Mouse (Mus musculus): ENCODE measurements around the gene Mei1. TPM values are rescaled to one million over a fixed set of nuclear protein-coding genes. Genes with fewer than 3 reads are reported as not detected.

The Mei1 gene
- 0.05 TPM in 1 of 2 replicates, not detected in the other for polyA plus RNA-seq (2015; fragmentation: Nextera tagmentation; extraction: Ambion mirVana)

DNA sequence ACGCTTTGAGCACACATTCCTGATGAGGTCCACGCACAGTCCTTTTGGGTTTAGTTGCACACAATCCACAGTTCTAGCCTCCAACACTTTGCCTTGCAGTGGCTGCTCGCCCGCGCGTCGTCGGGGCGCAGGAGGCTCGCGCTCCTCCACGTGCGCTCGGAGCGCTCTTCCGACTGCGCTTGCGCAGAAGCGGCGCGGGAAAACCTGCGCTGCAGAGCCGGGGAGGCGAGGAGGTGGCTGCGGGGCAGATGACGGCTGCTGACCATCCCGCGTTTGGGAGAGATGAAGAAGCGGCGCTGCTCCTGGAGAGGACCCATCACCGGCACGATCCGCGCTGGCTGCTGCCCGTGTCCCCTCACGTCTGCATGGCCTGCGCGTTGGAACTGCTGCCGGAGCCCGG, at the start of gene Mei1:
Mei1 (plus strand) TSS at position 99 of the 400 bp plus-strand sequence.
- H3K27ac ChIP-seq (ENCODE audit: low read length): no peak within 1 kb of the TSS
- H3K4me3 ChIP-seq (ENCODE audit: low read depth, low read length): peak within 1 kb of the TSS; percentile 27
- H3K36me3 ChIP-seq (ENCODE audit: control insufficient read depth, insufficient read depth, low read length): no peaks in the 10 kb centered on the region
- no peaks in the 10 kb centered on the region; the same call in 1 of the 2 replicates for H3K4me1 ChIP-seq (ENCODE audit: control insufficient read depth, insufficient read depth, low read length)
- no peak for ATAC-seq
- H3K27me3 ChIP-seq (ENCODE audit: control insufficient read depth, insufficient read depth, low read depth, low read length): peaks cover 27% of the 10 kb centered on the region
- 19% methylated on average over 40 of the region's 40 CpGs for WGBS
- no peak within 1 kb of the TSS for H3K9ac ChIP-seq (ENCODE audit: low read depth, low read length)
- H3K4me2 ChIP-seq (ENCODE audit: low read length): peak within 1 kb of the TSS; percentile 54
- H3K9me3 ChIP-seq (replicated peaks; ENCODE audit: control insufficient read depth, low read length, poor library complexity, severe bottlenecking): no peaks in the 10 kb centered on the region

- H3K27ac ChIP-seq (ENCODE audit: low read length): no peak overlapping the region
- H3K4me3 ChIP-seq (ENCODE audit: low read depth, low read length): no peak overlapping the region
- H3K27me3 ChIP-seq (ENCODE audit: control insufficient read depth, insufficient read depth, low read depth, low read length): no peaks in the 10 kb centered on the region
- no peak for ATAC-seq
- 89% methylated on average over 13 of the region's 13 CpGs for WGBS
- H3K4me1 ChIP-seq (ENCODE audit: control insufficient read depth, insufficient read depth, low read length): no peaks in the 10 kb centered on the region
- peaks cover 25% of the 10 kb centered on the region for H3K36me3 ChIP-seq (ENCODE audit: control insufficient read depth, insufficient read depth, low read length)
- no peaks in the 10 kb centered on the region for H3K9me3 ChIP-seq (replicated peaks; ENCODE audit: control insufficient read depth, low read length, poor library complexity, severe bottlenecking)
- H3K4me2 ChIP-seq (ENCODE audit: low read length): no peak overlapping the region
- H3K9ac ChIP-seq (ENCODE audit: low read depth, low read length): no peak overlapping the region
Measured at GRCm38 (mm10) chr15:82022535-82023088, 47.2 kb upstream of the Mei1 start.

GRCm38 (mm10) chr15:82023965-82024635, 45.7 kb upstream of the Mei1 start:
- H3K9me3 ChIP-seq (replicated peaks; ENCODE audit: control insufficient read depth, low read length, poor library complexity, severe bottlenecking): no peaks in the 10 kb centered on the region
- H3K27me3 ChIP-seq (ENCODE audit: control insufficient read depth, insufficient read depth, low read depth, low read length): no peaks in the 10 kb centered on the region
- no peak overlapping the region for H3K4me3 ChIP-seq (ENCODE audit: low read depth, low read length)
- WGBS: 93% methylated on average over 6 of the region's 6 CpGs
- no peaks in the 10 kb centered on the region for H3K4me1 ChIP-seq (ENCODE audit: control insufficient read depth, insufficient read depth, low read length)
- peaks cover 31% of the 10 kb centered on the region for H3K36me3 ChIP-seq (ENCODE audit: control insufficient read depth, insufficient read depth, low read length)
- no peak for ATAC-seq
- no peak overlapping the region for H3K4me2 ChIP-seq (ENCODE audit: low read length)
- H3K9ac ChIP-seq (ENCODE audit: low read depth, low read length): no peak overlapping the region
- H3K27ac ChIP-seq (ENCODE audit: low read length): no peak overlapping the region

- H3K4me1 ChIP-seq (ENCODE audit: control insufficient read depth, insufficient read depth, low read length): no peaks in the 10 kb centered on the region
- no peak overlapping the region for H3K9ac ChIP-seq (ENCODE audit: low read depth, low read length)
- 95% methylated on average over 7 of the region's 7 CpGs for WGBS
- no peak overlapping the region for H3K27ac ChIP-seq (ENCODE audit: low read length)
- no peak for ATAC-seq
- H3K27me3 ChIP-seq (ENCODE audit: control insufficient read depth, insufficient read depth, low read depth, low read length): no peaks in the 10 kb centered on the region
- H3K36me3 ChIP-seq (ENCODE audit: control insufficient read depth, insufficient read depth, low read length): peaks cover 40% of the 10 kb centered on the region
- H3K9me3 ChIP-seq (replicated peaks; ENCODE audit: control insufficient read depth, low read length, poor library complexity, severe bottlenecking): no peaks in the 10 kb centered on the region
- no peak overlapping the region for H3K4me3 ChIP-seq (ENCODE audit: low read depth, low read length)
- H3K4me2 ChIP-seq (ENCODE audit: low read length): no peak overlapping the region
Measured at GRCm38 (mm10) chr15:82027276-82027675, 42.5 kb upstream of the Mei1 start.

DNA sequence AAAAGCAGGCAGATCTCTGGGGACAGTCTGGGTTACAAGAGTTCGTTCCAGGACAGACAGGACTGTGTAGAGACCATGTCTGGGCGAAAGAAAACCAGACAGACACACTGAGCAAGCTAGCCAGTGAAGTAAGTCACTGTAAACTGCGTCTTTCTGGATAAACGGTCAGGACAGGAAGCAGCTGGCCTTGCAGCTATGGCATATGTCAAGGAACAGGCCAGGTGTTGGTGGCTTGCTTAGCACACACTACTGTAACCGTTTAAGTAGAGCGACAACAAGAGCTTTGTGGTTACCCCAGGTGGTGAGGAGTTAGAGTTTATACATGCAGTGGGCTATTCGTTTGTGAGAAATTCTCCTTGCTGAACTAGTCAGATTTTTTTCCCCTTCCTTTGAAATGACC, 42.1 kb upstream of the Mei1 start:
- no peaks in the 10 kb centered on the region for H3K9me3 ChIP-seq (replicated peaks; ENCODE audit: control insufficient read depth, low read length, poor library complexity, severe bottlenecking)
- H3K9ac ChIP-seq (ENCODE audit: low read depth, low read length): no peak overlapping the region
- 98% methylated on average over 7 of the region's 7 CpGs for WGBS
- no peak overlapping the region for H3K27ac ChIP-seq (ENCODE audit: low read length)
- no peaks in the 10 kb centered on the region for H3K27me3 ChIP-seq (ENCODE audit: control insufficient read depth, insufficient read depth, low read depth, low read length)
- no peaks in the 10 kb centered on the region for H3K4me1 ChIP-seq (ENCODE audit: control insufficient read depth, insufficient read depth, low read length)
- no peak overlapping the region for H3K4me2 ChIP-seq (ENCODE audit: low read length)
- peaks cover 38% of the 10 kb centered on the region for H3K36me3 ChIP-seq (ENCODE audit: control insufficient read depth, insufficient read depth, low read length)
- no peak overlapping the region for H3K4me3 ChIP-seq (ENCODE audit: low read depth, low read length)
- no peak for ATAC-seq

- no peak overlapping the region for H3K4me3 ChIP-seq (ENCODE audit: low read depth, low read length)
- H3K36me3 ChIP-seq (ENCODE audit: control insufficient read depth, insufficient read depth, low read length): peaks cover 28% of the 10 kb centered on the region
- H3K9ac ChIP-seq (ENCODE audit: low read depth, low read length): no peak overlapping the region
- H3K27me3 ChIP-seq (ENCODE audit: control insufficient read depth, insufficient read depth, low read depth, low read length): no peaks in the 10 kb centered on the region
- no peaks in the 10 kb centered on the region for H3K4me1 ChIP-seq (ENCODE audit: control insufficient read depth, insufficient read depth, low read length)
- no peak for ATAC-seq
- 89% methylated on average over 7 of the region's 7 CpGs for WGBS
- H3K9me3 ChIP-seq (replicated peaks; ENCODE audit: control insufficient read depth, low read length, poor library complexity, severe bottlenecking): no peaks in the 10 kb centered on the region
- H3K4me2 ChIP-seq (ENCODE audit: low read length): no peak overlapping the region
- no peak overlapping the region for H3K27ac ChIP-seq (ENCODE audit: low read length)
Measured at GRCm38 (mm10) chr15:82032386-82032785, 37.4 kb upstream of the Mei1 start.

GRCm38 (mm10) chr15:82033762-82034161, 36.0 kb upstream of the Mei1 start, which contains the start of gene Desi1:
TSS of gene Desi1 (minus strand) at chr15:82033862.
- Histone ChIP-seq H3K9ac (ENCODE audit: low read depth, low read length) (no peak within 1 kb of the TSS), H3K36me3 (ENCODE audit: control insufficient read depth, insufficient read depth, low read length) (peaks cover 34% of the 10 kb centered on the region), H3K4me1 (ENCODE audit: control insufficient read depth, insufficient read depth, low read length) (no peaks in the 10 kb centered on the region), H3K4me3 (ENCODE audit: low read depth, low read length) (no peak within 1 kb of the TSS), H3K27ac (ENCODE audit: low read length) (no peak within 1 kb of the TSS), H3K9me3 (replicated peaks; ENCODE audit: control insufficient read depth, low read length, poor library complexity, severe bottlenecking) (no peaks in the 10 kb centered on the region), H3K27me3 (ENCODE audit: control insufficient read depth, insufficient read depth, low read depth, low read length) (no peaks in the 10 kb centered on the region), H3K4me2 (ENCODE audit: low read length) (no peak within 1 kb of the TSS)
- 96% methylated on average over 4 of the region's 4 CpGs for WGBS
- ATAC-seq: no peak

DNA sequence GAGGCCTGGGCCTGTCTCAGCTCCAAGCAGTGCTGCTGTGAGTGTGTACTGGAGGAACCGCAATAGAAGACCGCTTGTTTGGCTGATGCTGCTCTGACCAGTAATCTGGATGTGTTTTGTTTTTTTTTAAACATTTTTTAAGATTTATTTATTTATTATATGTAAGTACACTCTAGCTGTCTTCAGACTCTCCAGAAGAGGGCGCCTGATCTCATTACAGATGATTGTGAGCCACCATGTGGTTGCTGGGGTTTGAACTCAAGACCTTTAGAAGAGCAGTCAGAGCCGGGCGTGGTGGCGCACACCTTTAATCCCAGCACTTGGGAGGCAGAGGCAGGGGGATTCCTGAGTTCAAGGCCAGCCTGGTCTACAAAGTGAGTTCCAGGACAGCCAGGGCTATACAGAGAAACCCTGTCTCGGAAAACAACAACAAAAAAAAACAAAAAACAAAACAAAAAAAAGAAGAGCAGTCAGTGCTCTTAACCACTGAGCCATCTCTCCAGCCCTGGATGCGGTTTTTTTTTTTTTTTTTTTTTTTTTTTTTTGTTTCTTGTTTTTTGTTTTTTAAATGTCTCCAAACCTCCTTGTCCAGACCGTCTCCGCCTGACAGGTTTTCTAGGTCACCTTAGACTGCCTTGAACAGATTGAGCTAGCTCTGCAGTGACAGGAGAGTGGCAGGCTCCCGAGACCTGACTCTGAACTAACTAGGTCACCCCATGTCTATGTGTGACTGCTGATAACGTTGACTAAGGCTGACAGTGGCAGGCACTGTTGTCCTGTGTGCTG, 33.7 kb upstream of the Mei1 start:
- H3K4me3 ChIP-seq (ENCODE audit: low read depth, low read length): no peak overlapping the region
- H3K4me1 ChIP-seq (ENCODE audit: control insufficient read depth, insufficient read depth, low read length): no peaks in the 10 kb centered on the region
- WGBS: 83% methylated on average over 12 of the region's 12 CpGs
- H3K27me3 ChIP-seq (ENCODE audit: control insufficient read depth, insufficient read depth, low read depth, low read length): no peaks in the 10 kb centered on the region
- no peak overlapping the region for H3K4me2 ChIP-seq (ENCODE audit: low read length)
- no peak overlapping the region for H3K27ac ChIP-seq (ENCODE audit: low read length)
- peaks cover 33% of the 10 kb centered on the region for H3K36me3 ChIP-seq (ENCODE audit: control insufficient read depth, insufficient read depth, low read length)
- H3K9me3 ChIP-seq (replicated peaks; ENCODE audit: control insufficient read depth, low read length, poor library complexity, severe bottlenecking): no peaks in the 10 kb centered on the region
- no peak for ATAC-seq
- no peak overlapping the region for H3K9ac ChIP-seq (ENCODE audit: low read depth, low read length)

- no peak overlapping the region for H3K9ac ChIP-seq (ENCODE audit: low read depth, low read length)
- no peak overlapping the region for H3K4me2 ChIP-seq (ENCODE audit: low read length)
- no peaks in the 10 kb centered on the region for H3K9me3 ChIP-seq (replicated peaks; ENCODE audit: control insufficient read depth, low read length, poor library complexity, severe bottlenecking)
- no peak for ATAC-seq
- peaks cover 7% of the 10 kb centered on the region for H3K4me1 ChIP-seq (ENCODE audit: control insufficient read depth, insufficient read depth, low read length)
- WGBS: 96% methylated on average over 1 of the region's 1 CpGs
- no peaks in the 10 kb centered on the region for H3K27me3 ChIP-seq (ENCODE audit: control insufficient read depth, insufficient read depth, low read depth, low read length)
- no peak overlapping the region for H3K27ac ChIP-seq (ENCODE audit: low read length)
- H3K36me3 ChIP-seq (ENCODE audit: control insufficient read depth, insufficient read depth, low read length): peaks cover 38% of the 10 kb centered on the region
- no peak overlapping the region for H3K4me3 ChIP-seq (ENCODE audit: low read depth, low read length)
Measured at GRCm38 (mm10) chr15:82040650-82041049, 29.1 kb upstream of the Mei1 start.

Data from midbrain, embryonic 16.5 days (tissue).